Mouse (Mus musculus) liver, embryonic 14.5 days (tissue): ENCODE results near the gene Cyb5r4.

Experiments used
- CTCF ChIP-seq: IDR thresholded peaks from 2 replicates; pipeline ENCODE4 v1.5.1; 2016; ENCODE audit warnings: antibody characterized with exemption, low read depth, control low read depth
- EP300 ChIP-seq: IDR thresholded peaks from 2 replicates; pipeline ENCODE4 v1.6.1; 2016; ENCODE audit warnings: antibody characterized with exemption, low read depth

GRCm38 (mm10) chr9:86980942-86981341 lies 40.9 kb upstream of the Cyb5r4 start:
- TF ChIP-seq CTCF (no peak), EP300 (no peak)
